Mouse (Mus musculus) thymus, adult 18-20 months (tissue): Measurements from ENCODE around the gene Lpar1.

ENCODE experiments used
- DNase-seq, 2 experiments: peaks; one replicate each; pipeline ENCODE4 v3.0.0; 2022; ENCODE audit warnings: mixed read lengths in 2 of 2

Lpar1 gene

GRCm38 (mm10) chr4:58553631-58554358, at the start of gene Lpar1:
Gene Lpar1 (minus strand): TSS chr4:58553898.
- no peak for DNase-seq

GRCm38 (mm10) chr4:58585942-58586341, 32.2 kb upstream of the Lpar1 start:
- no peak for DNase-seq

DNA sequence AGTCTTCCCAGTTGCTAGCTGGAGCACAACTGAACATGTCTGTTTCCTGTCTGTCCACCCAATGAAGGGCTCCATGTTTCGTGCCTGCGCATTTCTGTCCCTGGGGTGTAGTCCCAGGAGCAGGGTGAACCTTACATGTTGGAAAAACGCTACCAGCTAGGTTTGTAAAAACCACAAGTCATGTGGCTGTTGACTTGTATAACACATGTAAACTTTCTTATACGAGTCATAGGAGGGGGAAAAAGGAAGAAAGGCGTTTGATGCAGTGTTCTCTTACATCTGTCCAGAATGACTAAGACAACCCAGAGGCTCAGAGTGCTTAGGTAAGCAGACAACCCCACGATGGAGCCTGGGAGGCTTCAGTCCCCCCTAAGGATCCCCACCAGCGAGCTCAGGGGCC, 27.5 kb upstream of the Lpar1 start:
- no peak for DNase-seq

DNA sequence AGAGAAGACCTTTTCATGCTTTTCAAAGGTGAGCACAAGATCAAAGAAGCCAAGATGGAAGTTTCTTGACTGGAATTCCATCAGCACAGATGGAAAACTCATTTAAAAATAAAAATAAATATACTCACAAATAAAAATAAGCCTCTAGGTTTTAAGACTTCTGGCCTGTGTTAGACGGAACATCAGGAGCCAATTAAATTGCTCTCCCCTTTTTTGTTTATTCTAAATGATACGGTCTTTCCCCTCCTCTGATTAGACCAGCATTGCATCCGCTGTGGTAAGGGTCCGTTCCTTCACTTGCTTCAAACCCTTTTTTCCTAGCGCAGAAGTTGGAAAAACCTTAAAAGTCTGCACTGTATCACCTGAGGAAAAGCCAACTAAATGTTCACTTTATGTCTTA, 26.8 kb upstream of the Lpar1 start:
- DNase-seq, result no peak

DNA sequence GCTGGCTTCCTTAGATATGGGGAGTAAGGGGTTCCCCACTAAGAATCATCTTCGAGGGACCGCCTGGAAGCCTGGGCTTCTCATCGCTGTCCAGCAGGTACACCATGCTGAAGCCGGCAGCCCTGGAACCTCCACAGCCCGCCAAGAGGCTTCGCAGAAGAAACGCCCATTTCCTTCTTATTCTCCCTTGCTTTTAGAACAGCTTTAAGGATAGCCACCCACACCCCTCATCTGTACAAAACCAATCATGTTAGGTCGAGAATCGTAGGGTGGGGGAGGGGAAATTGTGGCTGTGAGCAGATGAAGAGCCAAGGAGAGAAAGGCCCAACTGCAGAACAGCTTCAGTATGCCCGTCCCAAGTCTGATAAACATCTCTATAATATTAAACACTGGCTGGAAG, 26.4 kb upstream of the Lpar1 start:
- no peak for DNase-seq

GRCm38 (mm10) chr4:58578488-58578887, 24.8 kb upstream of the Lpar1 start:
- no peak for DNase-seq

DNA sequence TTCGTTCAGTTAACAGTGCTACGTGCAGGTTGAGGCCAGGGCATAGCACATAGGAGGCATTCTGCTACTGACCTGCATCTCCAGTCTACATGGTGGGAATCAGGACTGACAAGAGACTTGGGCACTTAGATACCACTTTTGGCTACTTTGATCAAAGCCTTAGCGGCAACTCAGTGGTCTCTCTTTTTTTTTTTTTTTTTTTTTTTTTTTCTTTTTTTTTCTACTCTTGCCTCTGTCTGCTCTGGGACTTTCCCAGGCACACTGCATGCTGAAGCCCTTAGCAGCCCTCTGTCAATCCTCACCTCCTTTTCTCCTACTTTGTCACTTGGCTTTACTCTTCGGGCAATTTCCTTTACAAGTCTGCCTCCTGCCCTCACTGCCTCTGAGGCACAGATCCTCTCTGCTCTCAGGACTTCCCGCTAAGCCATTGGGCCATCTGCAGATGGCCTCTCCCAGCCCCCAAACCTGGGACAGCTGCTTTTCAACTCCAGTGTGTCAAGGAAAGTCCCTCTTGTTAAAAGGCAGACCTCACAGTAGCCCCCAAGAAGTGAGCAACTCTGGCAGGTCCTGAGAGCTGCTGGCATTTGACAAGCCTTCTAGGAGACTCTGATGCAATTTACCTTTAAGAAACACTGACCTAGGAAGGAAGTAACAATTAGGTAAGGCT, 23.8 kb upstream of the Lpar1 start:
- DNase-seq, result no peak

GRCm38 (mm10) chr4:58575831-58576230, 22.1 kb upstream of the Lpar1 start:
- no peak for DNase-seq

DNA sequence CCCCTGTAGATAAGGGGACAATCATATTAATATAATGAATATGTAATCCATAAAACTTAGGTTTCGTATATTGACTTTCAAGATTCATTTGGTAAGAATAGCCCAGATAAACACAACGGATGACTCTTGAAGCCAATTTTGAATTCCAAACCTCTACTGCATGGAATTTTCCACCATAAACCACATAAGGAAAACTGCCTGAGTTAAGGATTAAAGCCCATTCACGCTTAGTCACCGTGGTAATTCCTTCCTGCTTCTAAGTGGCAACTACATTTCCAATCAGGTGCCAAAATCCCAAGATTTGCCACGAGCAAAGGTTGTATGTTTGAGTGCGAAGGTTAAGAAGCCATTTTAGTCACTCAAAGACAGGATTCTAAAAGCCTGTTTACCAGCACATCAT, 20.3 kb upstream of the Lpar1 start:
- DNase-seq, result no peak

DNA sequence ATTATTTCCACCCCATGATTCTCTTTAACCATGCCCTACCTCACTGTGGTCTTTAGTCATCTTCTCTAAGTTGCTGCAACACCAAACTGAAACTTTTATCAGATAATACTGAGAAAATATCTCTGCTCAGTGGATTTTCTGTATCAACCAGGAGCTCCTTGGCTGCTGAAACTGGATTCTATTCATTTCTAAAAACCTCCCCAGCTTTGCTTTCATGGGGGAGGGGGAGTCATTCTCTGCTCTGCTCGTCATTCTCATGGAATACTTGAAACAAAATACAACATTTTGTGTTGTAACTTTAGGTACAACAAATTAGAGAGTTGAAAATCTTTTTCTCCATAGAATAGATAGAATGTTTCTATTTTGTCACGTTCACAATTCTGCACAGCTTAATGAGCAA, 18.7 kb upstream of the Lpar1 start:
- no peak for DNase-seq

DNA sequence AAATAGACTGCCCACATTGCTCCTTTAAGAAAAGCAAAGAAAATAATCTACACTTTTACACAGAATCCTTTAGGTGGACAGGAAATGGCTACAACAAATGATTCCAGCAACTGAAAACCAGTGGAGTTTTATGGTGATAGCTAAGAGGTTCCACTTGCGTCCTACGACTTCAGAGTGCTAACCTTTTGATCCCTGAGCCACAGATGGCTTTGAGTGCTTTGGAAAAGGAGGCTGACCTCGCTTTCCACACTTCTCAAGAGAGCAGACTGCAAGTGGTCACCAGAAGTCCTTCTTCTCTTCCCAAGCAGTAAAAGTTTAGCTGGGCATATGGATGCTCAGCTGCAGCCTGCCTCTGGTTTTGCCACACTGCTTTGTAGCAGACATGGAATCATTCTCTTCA, 18.0 kb upstream of the Lpar1 start:
- DNase-seq, result no peak

DNA sequence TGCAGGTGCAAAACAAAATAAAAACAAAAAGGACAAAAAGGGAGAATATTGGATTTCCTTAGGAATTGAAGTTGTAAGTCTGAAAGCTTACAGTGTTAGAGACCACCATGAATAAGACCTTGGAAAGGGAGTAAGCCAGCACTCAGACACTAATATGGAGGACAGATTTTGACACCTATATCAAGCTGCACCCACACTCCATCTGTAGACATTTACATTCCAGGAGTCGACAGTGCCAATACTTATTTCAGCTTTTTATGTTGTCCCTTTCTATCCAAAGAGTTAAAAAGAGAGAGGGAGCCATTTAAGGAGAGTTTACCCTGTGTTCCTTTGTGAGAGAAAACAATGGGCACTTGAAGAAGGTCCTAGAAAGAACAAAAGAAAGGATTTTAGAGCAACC, 17.5 kb upstream of the Lpar1 start:
- no peak for DNase-seq

GRCm38 (mm10) chr4:58568486-58568885, 14.8 kb upstream of the Lpar1 start:
- DNase-seq, result no peak

- DNase-seq, result no peak
Measured at GRCm38 (mm10) chr4:58562776-58563175, 9.1 kb upstream of the Lpar1 start.

DNA sequence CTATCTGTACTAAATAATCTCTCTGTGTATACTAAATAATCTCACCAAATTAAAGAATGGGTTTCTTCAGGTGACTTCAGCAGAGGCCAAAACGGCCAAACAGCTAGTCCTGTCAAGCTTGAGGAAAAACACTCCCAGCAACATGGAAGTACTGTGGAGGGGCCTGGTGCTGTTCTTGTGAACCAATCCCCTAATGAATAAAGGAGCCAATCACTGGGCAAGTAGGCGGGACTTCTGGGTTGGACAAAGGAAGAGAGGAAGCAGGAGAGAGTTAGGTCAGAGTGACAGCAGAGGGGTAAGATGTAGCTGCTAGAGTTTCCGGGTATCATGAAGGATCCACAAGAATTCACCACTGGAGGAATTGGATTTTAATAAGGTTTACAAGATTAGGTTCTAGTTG, 3.3 kb upstream of the Lpar1 start:
- no peak for DNase-seq

DNA sequence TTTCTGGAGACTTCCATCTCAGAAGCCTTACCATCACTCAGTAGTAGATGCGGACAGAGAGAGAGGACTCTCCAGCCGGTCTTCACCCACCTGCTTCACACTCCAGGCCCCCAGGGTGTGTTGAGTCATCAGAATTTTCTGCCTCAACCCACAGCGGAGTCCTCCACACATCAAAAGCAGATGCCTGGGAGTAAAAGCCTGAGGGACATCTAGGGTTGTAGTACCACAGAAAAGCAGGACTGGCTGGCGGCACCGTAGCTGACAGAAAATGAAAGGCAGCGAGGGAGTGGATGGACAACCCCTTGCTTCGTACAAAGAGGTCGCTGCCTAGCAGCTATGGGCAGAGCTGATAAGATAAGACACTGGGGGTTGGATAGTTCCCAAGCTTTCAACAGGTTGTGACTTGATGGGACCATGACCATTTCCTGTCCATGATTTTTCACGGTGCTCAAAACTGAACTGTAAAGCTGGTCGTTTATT, 701 bp upstream of the Lpar1 start:
- DNase-seq, result no peak

- peak; percentile 15 to 39 for DNase-seq
Measured at GRCm38 (mm10) chr4:58552731-58553630, 717 bp downstream of the Lpar1 start.

DNA sequence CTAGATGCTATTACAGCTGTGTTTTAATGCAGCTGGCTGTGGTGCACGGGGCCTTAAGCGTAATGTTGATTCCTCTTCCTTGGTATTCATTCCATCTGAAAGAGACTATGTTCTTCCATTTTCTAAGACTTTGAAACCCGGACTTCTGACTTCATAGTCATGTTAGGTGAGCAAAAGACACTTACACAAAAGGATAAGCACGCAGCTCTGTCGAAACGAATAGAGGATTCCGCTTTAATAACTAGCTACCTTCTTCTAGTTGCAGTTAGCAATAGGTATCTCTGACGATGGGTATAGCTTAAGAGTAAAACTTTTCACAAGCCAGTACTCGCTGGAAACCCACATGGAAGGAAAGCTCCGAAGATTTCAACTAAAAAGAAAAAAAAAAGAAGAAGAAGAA, 1.5 kb downstream of the Lpar1 start:
- no peak for DNase-seq

DNA sequence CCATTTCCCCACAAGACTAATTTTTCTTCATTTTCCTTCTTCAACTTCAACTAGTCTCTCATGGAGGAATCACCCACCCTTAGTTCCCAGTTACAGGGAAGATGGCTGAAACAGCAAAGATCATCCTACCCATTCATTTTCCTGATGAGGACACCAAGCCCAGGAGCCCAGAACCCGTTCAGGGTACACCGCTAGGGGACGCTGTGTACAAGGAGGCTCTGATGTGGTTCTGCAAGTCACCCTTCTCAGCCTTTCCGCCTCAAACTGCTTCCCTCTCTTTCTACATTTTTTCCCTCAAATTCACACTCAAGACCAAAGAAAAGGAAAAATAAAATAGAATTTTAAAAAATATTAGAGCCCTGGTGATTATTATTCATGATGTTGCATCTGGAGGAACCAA, 1.9 kb downstream of the Lpar1 start:
- peak in 1 of 2 experiments; percentile 10 for DNase-seq

- no peak for DNase-seq
Measured at GRCm38 (mm10) chr4:58547725-58548124, 6.0 kb downstream of the Lpar1 start.

DNA sequence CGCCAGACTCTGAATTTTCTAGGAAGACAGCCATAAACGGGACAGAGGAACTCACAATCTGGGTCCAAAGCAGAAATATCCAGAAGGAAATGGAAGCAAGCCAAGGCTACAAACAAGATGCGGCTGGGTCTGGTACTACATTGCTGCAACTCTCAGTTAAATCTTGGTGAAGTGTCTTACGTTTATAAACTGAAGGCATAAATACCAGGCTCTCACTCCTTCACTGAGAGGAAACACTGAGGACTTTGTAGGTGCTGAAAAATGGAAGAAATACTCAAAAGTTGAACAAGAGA, 6.5 kb downstream of the Lpar1 start:
- DNase-seq, result no peak

DNA sequence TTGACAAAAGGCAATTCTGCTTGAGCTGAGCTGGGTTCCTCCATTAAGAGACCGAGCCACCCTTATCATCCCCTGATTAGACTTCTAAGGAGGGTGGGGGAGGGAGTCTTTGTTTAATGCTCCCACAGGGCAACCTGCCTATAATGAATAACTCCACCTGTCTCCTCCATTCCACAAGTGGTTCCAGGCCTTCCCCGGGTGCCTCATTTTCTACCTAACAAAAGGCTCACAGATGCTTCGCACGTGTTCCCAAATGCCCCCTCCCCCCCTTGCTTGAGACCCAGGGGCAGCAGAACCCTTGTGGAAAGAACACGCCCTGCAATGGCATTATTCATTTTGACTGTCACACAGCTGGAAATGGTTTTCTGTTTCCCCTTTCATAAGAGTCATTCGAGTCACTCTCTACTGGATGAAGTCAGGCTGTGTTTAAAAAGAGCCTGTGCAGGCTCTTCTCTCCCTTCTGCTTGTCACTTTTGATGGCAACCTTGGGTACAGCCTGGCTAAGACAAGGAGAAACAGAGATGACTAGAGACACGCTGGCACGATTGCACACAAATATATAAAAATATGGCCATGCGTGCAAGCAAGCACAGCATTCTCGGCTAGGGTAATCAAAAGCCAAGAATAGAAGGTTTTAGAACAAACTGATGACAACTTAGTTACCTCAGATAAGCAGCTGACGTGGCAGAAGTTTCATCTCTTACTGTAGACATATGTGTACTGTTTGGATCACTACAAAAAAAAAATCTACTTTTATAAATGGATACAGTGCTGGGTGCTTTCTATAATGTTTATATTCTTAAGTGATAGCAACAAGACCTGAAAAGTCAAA, 7.0 kb downstream of the Lpar1 start:
- no peak for DNase-seq

DNA sequence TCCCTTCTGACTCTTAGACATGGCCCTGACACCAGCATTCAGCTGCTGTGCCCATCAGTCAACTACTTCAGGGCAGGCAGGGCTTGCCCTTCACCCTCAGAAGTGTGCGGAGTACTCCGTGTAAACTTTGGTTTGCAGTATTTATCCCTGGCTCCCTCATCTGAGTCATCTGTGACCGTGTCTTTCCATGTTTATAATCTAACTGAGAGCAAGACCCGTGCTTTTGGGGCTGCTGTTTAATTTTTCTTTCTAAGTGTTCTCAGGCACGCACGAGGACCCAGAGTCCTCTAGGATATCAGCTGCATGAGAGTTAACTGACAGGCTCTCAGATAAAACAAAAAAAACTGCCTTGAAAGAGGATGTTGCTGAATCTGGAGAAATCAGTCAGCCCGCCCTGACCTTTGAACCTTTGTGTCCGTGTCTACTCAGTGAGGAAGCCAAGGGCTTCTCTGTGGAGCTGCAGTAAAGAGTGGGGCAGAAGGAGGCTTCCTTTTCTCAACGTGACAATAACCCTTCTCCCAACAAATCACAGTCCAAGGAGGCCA, 7.7 kb downstream of the Lpar1 start:
- DNase-seq, result no peak
